25 mouse cellular contexts compared by ENCODE assay signal in the genomic region with DNA sequence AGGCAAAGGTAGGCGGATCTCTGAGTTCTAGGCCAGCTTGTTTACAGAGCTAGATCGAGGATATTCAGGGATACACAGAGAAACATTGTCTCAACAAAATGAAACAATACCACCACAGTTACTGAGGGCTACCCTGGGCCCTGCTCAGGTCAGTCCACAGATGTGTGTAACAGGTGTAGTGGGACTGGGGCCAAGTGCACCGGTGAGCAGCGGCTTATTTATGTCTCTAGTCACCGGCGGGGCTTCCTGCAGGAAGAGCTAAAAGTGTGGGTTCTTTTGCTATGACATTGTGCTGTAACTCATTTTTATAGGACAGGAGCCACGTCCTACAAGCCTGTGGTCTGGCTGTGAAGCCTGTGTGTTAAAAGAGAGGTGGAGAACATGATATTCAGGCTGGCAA. TPM values are rescaled to one million over a fixed set of nuclear protein-coding genes. Genes with fewer than 3 reads are reported as not detected.
"Had no signal": no experiment of that assay in that cellular context is flagged by ENCODE, and none has a peak within 500 bp of the region (broad histone marks: within the 10 kb centered on the region; RNA-seq: fewer than 3 reads in every experiment).

No protein-coding gene starts in this region.

- H3K36me3 ChIP-seq: kidney, embryonic 15.5 days; liver, embryonic 12.5 days; liver, embryonic 15.5 days; lung, embryonic 15.5 days; midbrain, embryonic 12.5 days; midbrain, embryonic 15.5 days had no signal

- DNase-seq: kidney, adult 11 months; kidney, adult 8-10 months; kidney, postnatal 14 days; layer of hippocampus, adult 9-11 months; liver; lung, adult 18-20 months; lung, postnatal 10 days; lung, postnatal 36 days; retina, postnatal 1 day; right cerebral cortex, postnatal 25 days; thymus, postnatal 36 days had no signal

- H3K27ac ChIP-seq: kidney, embryonic 15.5 days; layer of hippocampus, adult 2 months; limb, embryonic 10.5 days; limb, embryonic 13.5 days; liver, embryonic 12.5 days; liver, embryonic 15.5 days; lung, embryonic 15.5 days; midbrain, embryonic 12.5 days; midbrain, embryonic 15.5 days; neural tube, embryonic 13.5 days had no signal

- H3K9me3 ChIP-seq: kidney, embryonic 15.5 days; limb, embryonic 10.5 days; limb, embryonic 13.5 days; liver, embryonic 12.5 days; liver, embryonic 15.5 days; lung, embryonic 15.5 days; megakaryocyte, embryonic 14.5 days; midbrain, embryonic 12.5 days; midbrain, embryonic 15.5 days; neural tube, embryonic 13.5 days had no signal

- H3K4me1 ChIP-seq: limb, embryonic 10.5 days; limb, embryonic 13.5 days; liver, embryonic 15.5 days; lung, embryonic 15.5 days; midbrain, embryonic 12.5 days; midbrain, embryonic 15.5 days; neural tube, embryonic 13.5 days had no signal

- H3K4me3 ChIP-seq: kidney, embryonic 15.5 days; layer of hippocampus, adult 2 months; limb, embryonic 10.5 days; limb, embryonic 13.5 days; liver, embryonic 12.5 days; liver, embryonic 15.5 days; lung, embryonic 15.5 days; megakaryocyte, embryonic 14.5 days; midbrain, embryonic 12.5 days; midbrain, embryonic 15.5 days; neural tube, embryonic 13.5 days had no signal

- H3K27me3 ChIP-seq: kidney, embryonic 15.5 days; limb, embryonic 13.5 days; liver, embryonic 15.5 days; lung, embryonic 15.5 days; megakaryocyte, embryonic 14.5 days; midbrain, embryonic 12.5 days; midbrain, embryonic 15.5 days; neural tube, embryonic 13.5 days had no signal

RNA-seq across cellular contexts. Expression of a gene that starts 39.2 kb away (rescaled TPM):
- total RNA-seq: layer of hippocampus, adult 2 months; layer of hippocampus, postnatal 25 days; left cerebral cortex, adult 18-20 months; left cerebral cortex, postnatal 25 days had no signal
- polyA plus RNA-seq: limb, embryonic 10.5 days; limb, embryonic 13.5 days; liver, embryonic 12.5 days; lung, embryonic 15.5 days; midbrain, embryonic 12.5 days; midbrain, embryonic 15.5 days had no signal
